Mouse (Mus musculus) myocyte (in vitro differentiated cells): ENCODE measurements around the gene Plekhs1.

ENCODE experiments used
- POLR2A ChIP-seq: IDR thresholded peaks from one replicate; pipeline ENCODE4 v1.6.1; 2011; ENCODE audit warnings: low read depth, mild to moderate bottlenecking, control low read depth, moderate library complexity; ENCODE audit not compliant: insufficient read length
- POLR2AphosphoS2 ChIP-seq: IDR thresholded peaks from one replicate; pipeline ENCODE4 v1.6.1; 2011; ENCODE audit warnings: low read depth, control low read depth; ENCODE audit not compliant: insufficient read length

GRCm38 (mm10) chr19:56439072-56439434 lies 22.4 kb upstream of the Plekhs1 start:
- TF ChIP-seq POLR2A (no peak), POLR2AphosphoS2 (no peak)
